Mouse (Mus musculus): Measurements from ENCODE around the gene Pnmal1.

Gene Pnmal1

DNA sequence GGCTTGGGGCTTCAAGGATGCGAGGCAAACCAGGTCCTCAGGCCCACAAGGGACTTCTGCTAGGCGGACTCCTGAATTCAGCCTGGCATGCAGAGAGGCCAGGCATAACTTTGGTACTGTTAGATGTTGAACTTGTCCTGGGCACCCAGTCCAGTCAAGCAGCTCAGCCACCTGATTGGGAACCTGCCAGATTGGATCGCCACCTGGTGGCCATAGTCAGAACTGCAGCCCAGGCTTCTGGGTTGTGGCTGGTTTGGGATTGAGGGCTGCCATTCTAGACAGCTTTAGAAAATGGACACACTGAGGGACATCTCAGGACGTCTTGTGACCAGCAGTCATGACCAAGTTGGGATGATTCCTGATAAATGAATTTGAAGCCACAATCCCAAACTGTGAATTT, 40.2 kb downstream of the Pnmal1 start:
- peak; percentile 74 to 92 for DNase-seq

DNA sequence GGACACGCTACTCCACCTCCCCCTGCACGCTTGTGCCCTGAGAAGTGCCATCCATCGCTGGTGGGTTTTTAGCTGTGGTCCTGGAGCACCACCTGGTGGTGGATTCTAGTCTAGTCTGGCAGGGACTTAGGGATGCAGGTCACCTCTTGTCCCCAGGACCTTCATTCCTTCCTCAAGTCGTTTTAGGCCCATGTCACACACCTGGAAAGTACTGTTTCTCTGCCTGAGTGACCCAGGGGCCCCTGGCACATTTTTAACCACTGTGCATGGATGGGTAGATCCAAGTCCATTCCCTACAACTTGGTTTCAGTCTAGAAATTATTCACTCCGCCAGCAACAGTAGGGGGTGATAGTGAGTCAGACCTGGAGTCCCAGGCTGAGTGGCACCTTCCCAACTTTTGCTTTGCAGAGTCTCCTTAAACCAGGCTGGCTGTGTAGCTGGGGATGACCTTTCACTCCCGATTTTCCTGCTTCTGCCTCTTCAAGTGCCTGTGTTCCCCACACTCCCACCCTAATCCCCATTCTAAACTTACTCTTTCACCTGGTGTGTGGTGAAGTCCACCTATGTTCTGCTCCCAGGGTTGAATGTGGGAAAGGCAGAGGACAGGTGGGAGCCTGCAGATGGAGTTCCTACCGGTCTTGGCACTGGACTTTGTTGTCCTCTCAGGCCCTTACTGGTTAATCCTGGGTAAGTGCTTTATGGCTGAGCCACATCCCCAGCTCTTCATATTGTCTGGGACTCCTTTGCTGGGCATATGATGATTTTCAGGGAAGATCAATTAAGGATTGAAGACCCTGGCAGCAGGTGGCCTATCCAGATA, 43.1 kb downstream of the Pnmal1 start:
- DNase-seq: peak; percentile 82 to 84

DNA sequence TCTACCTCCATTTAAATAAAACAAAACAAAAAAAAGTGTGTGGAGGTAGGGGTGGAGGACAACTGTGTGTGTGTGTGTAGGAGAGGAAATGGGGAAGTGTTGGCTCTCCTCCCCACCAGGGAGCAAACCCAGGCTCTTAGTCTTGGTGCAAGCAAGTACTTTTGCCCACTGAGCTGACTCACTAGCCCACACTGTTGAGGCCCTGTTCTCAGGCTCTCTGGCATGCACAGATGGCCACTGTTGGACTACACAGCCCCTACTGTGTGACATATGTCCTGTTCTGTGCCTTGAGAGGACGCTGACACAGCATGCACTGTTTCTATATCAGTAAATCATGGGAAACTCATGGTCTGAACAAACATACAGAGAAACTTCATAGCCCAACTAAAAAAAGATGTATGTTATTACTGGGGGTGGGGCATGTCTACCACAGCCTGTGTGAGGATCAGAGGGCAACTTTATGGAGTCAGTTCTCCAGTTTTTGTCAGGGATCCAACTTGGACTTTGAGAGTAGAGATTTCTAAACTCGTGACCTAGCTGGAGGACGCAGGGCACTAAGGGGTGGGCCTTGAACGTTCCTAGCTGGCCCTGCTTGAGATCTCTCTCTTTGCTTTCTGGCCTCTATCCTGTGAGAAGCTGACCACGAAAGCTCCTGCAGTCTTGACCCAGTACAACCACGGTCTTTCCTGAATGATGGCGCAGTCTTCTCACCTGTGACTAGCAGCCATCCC, 43.9 kb downstream of the Pnmal1 start:
- DNase-seq: peak; percentile 65 to 81

DNA sequence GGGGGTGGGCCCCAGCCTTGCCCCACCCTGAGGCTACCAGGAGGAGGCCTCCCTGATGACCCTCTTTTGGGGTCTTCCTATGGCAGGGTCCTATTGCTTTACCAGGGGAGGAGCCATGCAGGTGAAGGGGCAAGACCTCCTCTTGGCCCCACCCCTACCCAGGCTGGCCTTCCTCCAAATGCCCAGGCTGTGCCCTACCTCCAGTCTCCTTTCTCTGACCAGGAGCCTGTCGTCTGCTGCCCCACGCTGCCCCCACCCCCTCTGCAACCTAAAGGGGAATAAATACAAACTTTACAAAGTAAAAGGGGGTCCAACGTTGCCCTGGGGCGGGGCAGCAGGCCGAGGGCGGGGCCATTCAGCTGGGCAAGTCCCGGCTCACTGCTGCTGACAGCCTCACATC, 45.2 kb downstream of the Pnmal1 start:
- DNase-seq: peak in 1 of 2 experiments; percentile 47

DNA sequence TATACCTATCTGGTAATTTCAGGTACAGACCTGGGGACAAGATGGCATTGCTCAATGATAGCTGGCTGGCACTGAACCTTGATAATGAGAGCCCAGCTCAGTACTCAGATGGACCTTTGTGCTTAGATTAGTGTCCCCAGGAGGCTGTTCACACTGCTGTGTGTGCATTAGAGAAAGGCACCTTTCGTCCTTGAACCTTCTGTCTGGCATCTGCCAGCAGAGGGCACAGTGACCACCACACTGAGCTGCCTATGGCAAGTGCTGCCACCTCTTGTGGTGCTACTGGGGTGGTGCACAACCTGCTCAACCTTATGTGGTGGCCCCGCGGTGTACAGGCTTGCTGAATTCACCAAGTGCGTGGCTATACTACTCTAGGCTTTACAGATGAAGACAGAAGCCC, 47.8 kb downstream of the Pnmal1 start:
- peak in 1 of 2 experiments; percentile 50 for DNase-seq

DNA sequence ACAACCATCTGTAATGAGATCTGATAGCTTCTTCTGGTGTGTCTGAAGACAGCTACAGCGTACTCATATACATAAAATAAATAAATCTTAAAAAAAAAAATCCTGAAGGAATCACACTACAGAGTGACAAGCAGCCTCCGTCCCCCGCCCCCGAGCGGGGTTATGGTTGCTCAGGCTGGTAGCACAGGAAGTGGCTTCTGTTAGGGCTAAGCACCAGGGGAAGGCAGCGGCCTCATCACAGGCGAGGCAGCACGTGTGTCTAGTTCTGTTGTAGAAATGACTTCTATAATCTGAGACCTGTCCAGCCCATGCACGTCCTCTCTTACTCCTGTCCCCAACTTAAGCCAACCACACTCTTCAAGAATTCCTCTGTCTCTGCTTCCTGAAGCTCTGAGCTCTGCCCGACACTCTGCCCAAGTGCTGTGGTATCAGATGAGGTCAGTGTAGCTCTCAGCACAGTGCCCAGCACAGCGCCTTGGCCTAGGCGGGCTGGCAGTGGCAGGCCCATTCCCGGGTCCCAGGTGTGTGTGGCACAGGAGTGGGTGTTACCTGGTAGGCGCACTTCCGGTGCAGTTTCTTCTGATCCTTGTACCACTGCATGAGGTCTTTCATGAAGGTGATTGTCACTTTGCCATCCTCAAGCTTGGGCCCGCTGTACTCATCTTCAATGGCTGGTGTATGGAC, 50.0 kb downstream of the Pnmal1 start:
- DNase-seq: no peak

- no peak for DNase-seq
Measured at GRCm38 (mm10) chr7:17010010-17010347, 50.5 kb downstream of the Pnmal1 start.

DNA sequence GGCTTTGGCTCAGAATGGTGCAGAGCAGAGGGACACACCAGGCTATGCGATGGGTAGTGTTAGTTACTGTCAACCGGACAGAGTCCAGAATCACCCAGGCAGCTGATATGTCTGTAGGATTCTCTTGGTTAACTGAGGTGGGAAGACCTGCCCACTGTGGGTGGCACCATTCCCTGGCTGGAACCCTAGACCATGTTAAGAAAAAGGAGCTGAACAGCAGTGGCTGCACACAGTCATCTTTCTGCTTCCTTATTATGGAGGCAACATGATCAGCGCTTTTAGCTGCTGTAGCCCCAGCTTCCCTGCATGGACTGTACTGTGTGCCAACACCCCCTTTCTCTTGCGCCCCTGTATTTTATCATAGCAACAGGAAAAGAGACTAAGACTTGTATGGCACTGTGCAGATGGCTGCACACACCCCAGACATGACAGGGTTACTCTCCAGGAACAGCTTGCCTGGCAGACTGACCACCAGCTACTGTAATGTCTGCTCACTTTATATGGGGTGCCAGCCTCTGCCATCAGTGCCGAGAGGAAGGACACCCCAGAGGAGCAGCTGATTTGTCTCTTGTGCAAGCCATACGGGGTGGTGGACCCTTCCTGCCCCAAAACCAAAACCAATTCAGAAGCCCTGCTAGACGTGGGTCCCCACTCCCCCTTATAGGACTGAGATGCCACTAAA, 52.6 kb downstream of the Pnmal1 start:
- DNase-seq: no peak
